Mouse (Mus musculus): Measurements from ENCODE around the gene Chit1. TPM values are rescaled to one million over a fixed set of nuclear protein-coding genes. Genes with fewer than 3 reads are reported as not detected.

Gene Chit1
- total RNA-seq, 4 experiments from 2014 or later = not detected

DNA sequence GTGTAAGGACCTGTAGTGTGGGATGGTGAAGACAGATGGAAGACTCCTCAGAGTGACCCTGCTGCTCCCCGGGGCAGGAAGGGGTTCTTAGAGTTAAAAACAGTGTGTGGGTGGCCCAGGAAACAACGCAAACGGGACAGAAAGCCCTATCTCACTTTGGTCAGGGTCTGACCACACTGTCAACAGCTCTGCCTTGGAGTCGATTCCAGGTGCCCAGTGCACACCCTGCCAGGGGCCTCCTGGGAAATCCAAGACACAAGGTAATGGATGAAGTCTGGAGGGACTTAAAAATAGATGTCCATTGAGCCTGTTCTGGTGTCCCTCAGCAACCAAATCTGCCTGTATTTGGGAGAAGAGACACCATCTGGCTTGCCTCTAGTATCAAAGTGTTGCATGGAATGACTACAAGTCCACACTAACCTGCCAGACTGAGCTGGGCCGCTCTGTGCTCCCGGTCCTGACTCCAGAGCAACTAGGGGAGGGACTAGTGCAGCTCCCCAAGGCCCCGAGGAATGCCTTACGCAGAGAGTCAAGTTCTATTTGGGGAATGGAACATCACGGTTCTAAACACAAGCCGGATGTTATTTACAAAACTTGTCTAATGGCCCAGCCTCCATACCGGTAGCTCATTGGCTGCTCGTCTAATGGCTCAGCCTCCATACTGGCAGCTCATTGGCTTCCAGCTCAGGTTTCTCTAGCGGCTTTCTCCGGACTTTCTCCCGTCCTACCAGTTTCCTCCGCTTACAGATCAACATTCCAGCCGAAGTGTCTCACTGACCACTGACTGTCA lies 12.1 kb upstream of the Chit1 start:
- peak; percentile 88 to 92 for DNase-seq (ENCODE audit: low spot score in 2 of 2)

DNA sequence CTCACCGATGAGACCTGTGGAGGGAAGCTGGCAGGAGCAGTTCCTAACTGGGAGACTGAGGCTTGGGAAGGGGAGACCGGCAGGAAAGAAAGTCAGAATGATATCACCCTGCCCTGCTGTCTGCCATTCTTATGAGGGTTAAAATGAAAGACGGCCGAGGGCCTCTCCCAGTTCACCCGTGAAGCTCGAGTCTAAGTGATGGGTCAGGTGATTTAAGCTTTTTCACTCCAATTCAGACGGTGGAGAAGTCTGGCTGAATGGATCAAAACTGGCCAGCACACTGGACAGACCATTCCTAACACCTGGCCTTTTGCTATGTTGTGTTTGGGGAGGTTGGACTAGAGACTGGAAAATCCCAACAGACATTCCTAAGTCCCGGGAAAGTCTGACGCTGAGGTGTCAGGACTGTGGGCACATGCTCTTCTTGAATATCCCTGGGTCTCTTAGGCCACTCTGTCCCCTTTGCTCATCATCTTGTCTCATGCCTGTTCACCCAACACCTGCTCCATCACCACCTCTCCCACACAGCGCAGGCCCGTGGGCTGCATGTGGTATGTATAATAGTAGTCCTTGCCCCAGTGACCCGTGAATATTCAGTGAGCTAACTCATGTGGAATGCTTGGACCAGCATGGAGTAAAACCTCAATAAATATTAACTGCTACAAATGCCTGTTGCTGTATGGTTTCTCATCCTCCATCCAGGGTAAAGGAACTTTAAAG lies 11.4 kb upstream of the Chit1 start:
- no peak for DNase-seq (ENCODE audit: low spot score in 2 of 2)

DNA sequence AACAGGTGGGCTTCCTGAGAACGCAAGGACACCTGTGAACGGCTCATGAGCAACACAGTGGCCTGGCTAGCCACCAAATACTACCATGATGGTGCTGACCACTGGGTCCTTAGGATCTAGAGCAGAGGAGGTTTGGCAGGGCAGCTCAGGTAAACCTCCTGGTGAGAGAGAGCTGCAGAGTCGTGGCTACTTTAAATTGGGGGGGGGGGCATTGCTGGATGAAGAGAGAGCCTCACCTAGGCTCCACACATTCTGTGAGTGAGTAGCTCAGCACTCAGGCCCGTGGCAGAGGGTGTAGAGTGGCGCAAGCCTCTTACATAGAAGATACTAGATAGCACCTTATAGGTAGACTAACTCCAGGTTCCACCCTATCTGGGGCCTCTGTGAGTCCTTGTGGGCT lies 10.6 kb upstream of the Chit1 start:
- DNase-seq (ENCODE audit: low spot score in 2 of 2) = no peak

DNA sequence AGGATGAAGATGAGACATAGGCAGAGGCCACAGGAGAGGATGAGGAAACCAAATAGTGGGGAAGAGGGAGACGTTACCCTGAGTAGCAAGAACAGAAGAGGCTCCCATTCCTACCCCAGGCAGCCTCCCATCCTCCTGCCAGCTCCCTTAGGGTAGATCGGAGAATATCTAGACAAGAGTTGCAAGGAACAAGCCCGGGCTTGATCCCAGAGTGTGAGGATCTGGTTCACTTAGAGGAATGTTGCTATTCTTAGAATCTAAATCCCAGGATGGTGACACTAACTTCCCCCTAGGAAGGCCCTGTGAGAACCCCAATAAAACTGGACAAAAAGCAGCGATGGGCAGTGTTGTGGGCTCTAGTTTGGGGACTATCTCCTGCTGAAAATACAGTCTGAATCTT lies 10.1 kb upstream of the Chit1 start:
- no peak for DNase-seq (ENCODE audit: low spot score in 2 of 2)

DNA sequence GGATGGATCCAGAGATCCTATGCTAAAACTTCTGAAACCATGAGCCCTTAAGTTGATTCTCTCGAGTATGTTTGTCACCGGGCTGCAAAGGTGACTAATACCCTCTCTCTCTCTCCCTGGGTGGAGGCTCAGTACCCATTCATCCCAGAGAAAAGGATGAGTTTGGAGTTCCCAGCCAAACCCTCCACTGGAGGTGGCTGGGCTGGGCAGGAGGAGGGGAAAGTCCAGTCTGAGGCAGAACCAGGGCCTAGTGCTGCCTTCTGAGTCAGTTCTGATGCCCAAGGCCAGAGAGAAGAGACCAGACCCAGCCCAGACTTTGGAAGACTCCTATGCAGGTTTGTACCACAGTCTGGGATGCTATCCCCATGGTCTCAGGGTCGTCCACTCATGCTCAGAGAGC lies 9.4 kb upstream of the Chit1 start:
- no peak for DNase-seq (ENCODE audit: low spot score in 2 of 2)

DNA sequence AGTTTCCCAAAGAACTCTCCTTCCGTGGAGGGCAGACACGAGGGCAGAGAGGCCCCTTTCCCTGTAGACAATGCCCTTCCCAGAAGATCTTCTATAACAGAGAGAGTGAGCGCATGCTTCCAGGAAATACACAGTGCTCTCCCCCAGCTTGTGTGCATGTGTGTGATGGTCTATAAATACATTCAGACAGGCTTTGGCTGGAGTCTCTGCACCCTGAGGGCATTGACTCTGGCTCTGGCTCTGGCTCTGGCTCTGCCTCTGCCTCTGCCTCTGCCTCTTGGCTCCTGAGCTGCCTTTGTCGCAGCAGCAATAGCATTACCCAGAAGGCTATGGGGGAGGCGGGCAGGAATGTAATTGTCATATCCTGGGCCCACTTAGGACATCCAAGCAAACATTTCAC lies 7.2 kb upstream of the Chit1 start:
- DNase-seq (ENCODE audit: low spot score in 2 of 2) = peak in 1 of 2 experiments; percentile 45

DNA sequence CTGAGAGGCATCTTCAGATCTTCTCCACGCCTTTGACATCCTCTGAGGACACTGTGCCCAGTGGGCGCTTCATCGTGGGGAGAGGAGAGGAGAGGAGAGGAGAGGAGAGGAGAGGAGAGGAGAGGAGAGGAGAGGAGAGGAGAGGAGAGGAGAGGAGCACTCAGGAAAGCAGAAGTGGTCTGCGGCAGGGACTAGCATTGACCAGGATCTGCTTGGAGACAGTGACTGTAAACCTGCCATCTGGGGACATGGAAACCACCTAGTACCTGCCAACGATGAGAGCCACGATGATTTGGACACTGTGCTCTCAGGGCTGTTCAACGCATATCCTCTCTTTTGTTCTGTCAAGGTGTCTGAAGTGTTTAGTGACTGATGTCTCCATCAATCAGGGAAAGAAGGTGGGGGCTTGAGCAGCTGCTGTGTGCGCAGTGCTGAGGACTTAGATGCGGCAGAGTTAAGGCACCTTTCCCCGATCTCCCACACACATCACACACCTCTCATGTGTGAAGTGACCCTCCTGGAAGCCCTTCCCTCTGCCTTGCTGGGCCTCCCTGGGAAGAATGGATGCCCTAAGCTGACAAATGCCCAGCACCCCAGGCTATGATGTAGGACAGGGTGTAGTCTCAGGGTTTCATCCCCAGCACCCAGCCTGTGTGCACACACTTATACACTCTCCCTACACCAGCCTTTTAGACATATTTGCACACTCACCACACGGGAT lies 5.8 kb upstream of the Chit1 start:
- DNase-seq (ENCODE audit: low spot score in 2 of 2) = no peak

DNA sequence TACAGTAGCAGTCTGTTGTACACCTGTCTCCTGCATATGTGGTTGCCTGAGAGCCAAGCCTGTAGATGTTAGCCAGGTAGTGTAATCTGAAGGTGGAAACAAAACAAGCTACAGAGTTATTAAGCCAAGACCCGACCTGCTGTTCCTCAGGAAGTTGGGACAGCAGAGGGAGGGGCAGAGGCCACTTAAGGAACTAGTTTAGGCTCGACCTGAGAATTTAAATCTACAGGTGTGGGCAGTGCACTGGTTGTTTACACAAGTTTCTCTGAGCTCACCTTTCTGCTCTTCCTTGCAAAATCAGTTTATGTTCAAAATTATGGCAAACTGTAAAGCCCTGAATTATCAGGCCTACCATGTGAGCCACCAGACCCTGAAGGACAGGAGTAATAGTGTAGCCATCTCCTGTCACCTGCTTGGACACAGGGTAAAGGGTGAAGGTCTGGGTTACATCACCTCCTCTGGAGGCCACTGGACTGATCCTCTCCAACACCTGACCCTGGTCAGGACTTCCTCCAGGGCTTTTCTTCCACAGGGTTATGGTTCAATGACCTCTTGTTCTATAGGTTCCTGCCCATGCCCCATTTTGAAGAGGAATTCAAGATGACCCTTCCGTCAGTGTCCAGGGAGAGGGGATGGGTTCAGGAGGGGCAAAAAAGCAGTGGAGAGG lies 5.1 kb upstream of the Chit1 start:
- no peak for DNase-seq (ENCODE audit: low spot score in 2 of 2)

DNA sequence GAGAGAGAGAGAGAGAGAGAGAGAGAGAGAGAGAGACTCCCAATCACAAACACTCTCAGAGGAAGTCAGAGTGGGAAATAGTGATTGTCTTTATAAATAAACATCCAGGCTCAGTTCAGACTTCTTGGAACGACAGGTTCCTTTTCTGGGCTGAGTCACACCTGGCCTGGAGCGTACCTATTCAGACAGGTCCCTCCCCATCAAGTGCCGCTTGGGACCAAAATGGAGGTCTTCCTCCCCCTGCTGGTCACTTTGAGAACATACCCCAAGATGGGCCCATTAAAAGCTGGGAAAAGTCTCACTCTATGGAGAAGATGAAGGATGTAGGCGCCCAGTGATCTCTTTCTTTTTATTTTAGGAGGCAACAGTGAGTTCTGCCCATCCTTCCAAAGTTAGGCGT lies 4.3 kb upstream of the Chit1 start:
- DNase-seq (ENCODE audit: low spot score in 2 of 2) = no peak

DNA sequence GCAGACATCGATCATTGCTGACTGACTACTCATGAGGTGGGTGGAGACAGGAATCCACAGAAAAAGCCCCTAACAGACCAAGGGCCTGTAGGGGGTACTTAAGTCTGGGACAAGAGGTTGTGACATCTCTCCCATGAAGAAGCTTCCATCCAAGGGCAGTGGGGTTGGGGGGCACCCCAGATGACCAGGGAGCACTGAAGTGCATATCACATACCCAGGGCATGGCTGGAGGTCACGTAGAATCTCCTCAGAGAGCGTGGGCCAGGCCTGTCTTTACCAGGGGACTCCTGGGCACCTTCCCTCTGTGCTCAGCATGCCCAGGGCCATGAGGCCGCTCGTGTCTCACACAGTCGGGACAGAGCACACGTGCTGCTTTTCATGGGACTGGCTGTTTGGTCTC lies 3.3 kb upstream of the Chit1 start:
- no peak for DNase-seq (ENCODE audit: low spot score in 2 of 2)

DNA sequence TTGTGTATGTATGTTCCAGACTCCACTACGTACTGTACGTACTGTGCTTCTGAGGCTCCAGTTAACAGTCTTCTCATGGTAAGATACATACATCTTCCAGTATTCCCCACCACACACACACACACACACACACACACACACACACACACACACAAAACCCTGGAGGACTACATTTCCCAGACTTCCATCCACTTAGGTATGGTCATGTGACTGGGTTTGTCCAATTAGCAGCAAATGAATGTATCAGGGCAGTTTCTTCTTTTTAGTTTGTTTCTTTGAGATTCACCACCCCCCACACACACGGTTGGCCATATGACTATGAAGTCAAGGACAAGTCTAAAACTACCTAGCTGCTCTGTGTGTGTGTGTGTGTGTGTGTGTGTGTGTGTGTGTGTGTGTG lies 1.0 kb upstream of the Chit1 start:
- no peak for DNase-seq (ENCODE audit: low spot score in 2 of 2)

DNA sequence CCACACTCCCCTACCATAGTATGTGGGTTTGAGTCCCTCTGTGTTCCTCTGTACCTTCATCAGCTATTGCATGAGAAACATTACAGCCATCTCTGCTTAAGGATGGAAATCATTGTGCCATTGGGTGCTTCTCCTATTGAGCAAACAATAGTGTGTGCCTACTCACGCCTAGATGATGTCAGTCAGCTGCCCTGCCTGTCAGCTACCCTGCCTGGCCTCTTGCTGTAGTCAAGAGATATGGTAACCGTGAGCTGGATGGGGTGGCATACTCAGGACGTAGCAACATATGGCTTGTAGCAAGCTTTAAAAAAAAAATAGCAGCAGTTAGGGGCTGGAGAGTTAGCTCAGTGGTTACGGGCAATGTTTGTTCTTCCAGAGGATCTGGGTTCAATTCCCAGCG lies 593 bp upstream of the Chit1 start:
- DNase-seq (ENCODE audit: low spot score in 2 of 2) = no peak

DNA sequence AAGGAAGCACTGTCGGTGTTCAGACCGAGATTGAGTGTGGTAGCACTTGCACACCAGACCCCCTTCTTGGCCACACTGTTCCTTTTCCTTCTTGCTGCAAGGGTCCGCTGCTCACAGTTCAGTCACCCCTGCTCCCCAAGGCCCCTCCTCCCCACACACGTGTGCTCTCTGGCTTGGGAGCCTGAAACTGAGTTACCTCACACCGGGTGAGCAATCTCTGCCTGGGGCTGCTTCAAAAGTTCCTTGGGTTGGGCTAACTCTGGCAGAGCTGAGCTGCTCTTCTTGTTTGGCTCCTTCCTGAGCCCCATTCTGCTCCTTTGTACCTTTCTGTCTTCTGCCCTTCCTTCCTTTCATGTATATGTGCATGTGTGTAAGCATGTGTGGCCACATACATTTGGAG lies 2.5 kb downstream of the Chit1 start:
- DNase-seq (ENCODE audit: low spot score in 2 of 2) = no peak

DNA sequence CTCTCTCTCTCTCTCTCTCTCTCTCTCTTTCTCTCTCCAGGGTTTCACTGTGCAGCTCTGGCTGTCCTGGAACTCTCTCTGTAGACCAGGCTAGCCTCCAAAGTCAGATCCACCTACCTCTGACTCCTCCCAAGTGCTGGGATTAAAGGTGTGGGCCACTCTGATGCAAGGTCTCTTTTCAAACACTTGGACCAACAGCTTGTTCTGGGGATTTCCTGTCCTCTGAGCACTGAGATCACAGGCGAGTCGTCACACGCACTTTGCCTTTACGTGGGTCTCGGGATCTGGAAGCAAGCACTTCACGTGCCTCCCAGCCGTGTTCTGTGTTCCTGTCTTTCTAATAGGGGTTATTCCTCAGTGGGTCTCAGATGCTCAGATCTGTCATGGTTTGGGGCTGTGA lies 3.0 kb downstream of the Chit1 start:
- DNase-seq (ENCODE audit: low spot score in 2 of 2) = no peak

DNA sequence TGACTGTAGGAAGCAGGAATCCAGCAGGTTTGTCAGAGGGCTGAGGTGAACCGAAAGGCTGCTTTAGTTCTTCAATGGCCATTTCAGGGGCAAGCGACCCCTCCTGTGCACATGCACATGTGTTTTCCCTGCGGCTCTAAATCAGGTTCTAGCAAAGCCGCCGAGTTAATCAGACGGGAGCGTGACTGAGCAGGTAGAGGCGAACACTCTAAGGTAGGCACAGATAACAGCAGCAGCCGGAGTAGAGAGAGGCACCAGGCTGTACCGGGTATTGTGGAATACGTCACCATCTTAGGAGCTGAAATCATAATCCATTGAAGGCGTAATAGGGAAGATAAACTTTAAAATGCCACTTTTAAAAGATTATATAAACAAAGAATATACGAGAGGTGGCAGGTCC lies 3.7 kb downstream of the Chit1 start:
- DNase-seq (ENCODE audit: low spot score in 2 of 2) = no peak

DNA sequence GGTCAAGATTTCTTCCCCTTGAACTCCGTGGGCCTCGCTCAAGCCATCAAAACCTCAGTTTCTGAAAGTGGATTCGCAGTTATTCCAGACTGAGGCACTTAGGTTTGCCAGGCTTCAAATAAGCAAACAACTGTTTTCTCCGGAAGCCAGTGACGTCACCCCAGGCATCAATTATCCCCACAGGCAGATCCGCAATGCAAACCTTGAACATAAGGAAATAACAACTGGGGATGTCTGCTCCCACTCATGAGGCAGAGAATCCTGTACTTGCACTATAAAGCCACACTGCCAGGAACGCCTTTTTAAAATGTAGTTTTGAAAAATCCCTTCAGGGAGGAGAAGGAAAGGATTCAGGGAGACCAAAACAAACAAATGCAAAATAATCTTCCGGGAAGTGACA lies 4.4 kb downstream of the Chit1 start:
- DNase-seq (ENCODE audit: low spot score in 2 of 2) = no peak

DNA sequence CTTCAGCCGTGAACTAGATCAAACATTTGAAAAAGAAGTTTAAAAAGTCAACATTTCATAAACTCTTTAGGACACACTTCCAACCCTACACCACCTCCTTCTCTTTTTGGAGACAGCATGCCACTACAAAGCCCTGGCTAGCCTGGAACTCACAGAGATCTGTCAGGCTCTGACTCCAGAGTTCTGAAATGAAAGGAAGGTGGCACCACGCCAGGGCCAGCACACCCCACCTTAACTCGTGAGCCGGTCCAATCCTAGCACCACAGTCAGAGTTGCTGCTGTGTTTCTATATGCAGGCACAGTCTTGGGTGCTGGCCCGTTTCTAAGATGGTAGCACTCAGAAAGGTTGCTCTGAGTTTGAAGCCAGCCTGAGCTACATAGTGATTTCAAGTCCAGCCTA lies 6.1 kb downstream of the Chit1 start:
- DNase-seq (ENCODE audit: low spot score in 2 of 2) = no peak

DNA sequence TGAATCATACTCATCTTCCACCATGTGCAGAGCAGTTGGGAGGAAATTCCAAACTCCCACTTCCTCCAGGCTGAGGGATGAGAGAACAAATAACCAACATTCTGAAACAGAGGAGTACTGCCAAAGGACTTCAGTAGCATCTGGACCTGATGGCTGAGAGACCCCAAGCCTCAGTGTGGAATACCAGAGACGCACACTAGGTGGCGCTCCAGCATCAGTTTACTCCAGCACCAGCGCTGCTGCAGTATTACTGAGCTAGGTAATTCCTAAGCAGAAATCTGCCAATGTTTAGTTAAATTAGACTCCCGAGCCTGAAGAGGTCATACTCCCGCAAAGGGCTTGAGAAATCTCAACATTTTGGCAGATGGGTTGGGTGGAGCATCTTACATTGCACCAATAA lies 9.1 kb downstream of the Chit1 start:
- peak; percentile 66 to 75 for DNase-seq (ENCODE audit: low spot score in 2 of 2)

DNA sequence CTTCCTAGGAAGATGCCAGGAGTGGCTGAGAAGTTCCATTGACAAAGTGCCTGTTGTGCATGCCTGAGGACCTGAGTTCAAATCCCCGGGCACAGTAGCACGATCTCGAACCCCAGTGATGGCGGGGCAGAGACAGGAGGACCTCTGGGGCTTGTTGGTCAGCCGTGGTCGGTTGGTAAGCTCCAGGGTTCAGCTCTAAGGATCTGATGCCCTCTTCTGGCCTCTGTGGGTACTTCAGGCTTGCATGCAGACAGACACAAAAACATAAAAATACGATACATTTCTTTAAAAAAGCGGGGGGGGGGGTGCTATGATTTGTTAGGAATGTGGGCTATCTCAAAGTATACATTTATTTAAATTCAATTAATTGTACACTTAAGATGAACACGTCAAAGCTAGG lies 11.2 kb downstream of the Chit1 start:
- no peak for DNase-seq (ENCODE audit: low spot score in 2 of 2)

DNA sequence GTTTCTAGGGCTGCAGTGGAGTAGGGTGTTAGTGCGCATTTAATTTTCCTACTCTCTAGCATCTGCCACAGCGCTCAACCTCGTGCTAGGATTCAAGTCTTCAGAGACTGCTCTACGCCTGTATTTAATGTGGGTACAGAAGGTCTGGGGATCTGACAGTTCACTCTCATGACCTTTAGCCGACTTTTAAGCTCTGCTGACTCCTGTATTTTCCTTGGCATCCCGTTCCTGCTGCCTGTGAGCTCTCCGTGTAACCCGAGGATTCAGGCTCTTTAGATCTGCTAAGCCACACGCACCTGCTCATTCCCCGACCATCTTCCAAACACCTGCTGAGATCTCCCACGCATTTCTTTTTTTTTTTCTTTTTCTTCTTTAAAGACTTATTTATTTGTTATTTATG lies 22.3 kb downstream of the Chit1 start:
- DNase-seq (ENCODE audit: low spot score in 2 of 2) = peak in 1 of 2 experiments; percentile 16

DNA sequence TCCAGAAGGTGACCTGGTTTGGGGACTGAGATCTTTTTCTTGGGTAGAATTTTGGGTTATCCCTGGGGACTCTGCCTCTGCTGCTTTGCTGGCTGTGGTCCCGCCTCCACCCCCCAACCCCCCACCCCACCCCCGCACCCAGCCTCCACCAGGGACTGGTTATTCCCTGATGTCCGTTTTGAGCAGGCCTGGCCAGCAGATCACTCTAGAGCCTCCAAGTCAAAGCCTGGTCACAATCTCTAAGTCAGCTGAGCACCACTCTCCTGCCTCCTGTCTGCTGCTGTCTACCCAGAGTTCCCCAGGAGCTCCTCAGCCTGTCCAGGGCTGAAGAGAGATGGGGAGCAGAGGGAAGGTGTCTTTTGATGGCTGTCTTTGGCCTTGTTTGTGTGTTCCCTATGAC lies 25.3 kb downstream of the Chit1 start:
- no peak for DNase-seq (ENCODE audit: low spot score in 2 of 2)

DNA sequence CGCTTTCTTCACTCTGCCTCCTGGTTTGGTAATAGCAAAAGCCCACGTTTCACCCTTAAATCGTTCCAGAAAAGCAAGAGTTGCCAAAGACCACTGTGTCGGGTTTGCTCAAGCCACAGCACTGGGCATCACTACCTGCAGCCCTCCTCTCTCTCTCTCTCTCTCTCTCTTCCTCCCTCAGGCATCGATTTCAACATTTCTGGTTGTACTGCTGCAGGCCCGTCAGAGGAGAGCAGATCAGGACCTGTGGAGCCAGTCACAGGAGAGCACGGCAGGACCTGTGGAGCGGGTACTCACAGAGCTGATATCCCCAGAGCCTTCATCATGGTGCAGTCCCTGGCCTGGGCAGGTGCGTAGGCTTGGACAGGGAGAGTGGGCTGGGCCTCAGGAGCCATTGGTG lies 27.4 kb downstream of the Chit1 start:
- no peak for DNase-seq (ENCODE audit: low spot score in 2 of 2)

Measured in gastrocnemius, adult 8-10 months (tissue).